Mouse (Mus musculus) left cerebral cortex, postnatal 4 days (tissue): Measurements from ENCODE around the gene Ly6g6c. TPM values are rescaled to one million over a fixed set of nuclear protein-coding genes. Genes with fewer than 3 reads are reported as not detected.
"Not testable (repeated sequence)": the region's sequence is repeated elsewhere in the genome, so short reads cannot be mapped to it uniquely, and the experiment has no call there.

ENCODE experiments used
- DNase-seq: peaks from one replicate; pipeline ENCODE4 v3.0.0-alpha.2; 2022
- intact Hi-C: fragments of 180-260 bp; cut with DNase I; formaldehyde crosslinking; loops from one replicate; pipeline ENCODE4 v1.15.1; 2025
- total RNA-seq, 2 experiments: library from RNA; stranded (reverse); gene quantifications; 2 replicates each; pipeline ENCODE4 v1.2.3; 2021

Gene Ly6g6c
- total RNA-seq, 2 experiments from 2014 or later = not detected

DNA sequence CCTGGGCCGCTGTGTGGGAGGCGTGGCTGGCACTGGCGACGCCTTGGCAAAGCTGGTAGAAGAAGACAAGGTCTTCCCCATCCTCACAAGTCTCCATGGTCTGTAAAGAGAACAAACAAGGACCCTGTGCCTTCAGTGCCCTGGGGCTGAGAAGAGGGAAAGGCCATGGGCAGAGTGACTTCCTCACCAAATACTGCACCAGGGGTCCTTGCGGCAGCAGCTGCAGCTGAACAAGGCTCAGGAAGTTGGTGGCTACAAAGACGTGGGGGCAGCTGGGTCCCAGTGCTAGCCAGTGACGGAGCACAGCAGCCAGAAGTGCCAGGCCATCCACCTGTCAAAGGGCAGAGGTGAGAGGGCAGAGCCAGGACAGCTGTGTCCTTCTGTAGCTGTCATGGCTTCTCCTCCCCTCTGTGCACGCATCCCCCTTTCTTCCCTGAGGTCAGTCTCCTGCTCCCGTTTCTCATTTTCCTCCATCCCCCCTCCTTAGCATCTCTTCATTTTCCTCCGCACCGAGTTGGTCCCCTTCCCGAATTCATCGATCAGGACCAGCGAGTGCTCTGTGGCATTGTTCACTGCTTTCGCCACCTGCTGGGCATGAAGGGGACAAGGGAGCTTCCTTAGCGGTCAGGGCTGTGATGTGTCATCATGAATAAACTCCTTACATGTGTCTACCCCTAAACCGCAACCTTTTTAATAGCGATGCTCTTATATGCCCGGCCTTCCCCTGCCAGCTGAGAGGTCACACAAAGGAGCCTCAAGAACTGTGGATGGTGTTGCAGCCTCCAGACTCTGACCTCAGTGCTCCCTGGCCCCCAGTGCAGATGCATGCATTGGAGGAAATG lies 35.3 kb upstream of the Ly6g6c start:
- intact Hi-C loops = no loop called here
- DNase-seq = no peak

DNA sequence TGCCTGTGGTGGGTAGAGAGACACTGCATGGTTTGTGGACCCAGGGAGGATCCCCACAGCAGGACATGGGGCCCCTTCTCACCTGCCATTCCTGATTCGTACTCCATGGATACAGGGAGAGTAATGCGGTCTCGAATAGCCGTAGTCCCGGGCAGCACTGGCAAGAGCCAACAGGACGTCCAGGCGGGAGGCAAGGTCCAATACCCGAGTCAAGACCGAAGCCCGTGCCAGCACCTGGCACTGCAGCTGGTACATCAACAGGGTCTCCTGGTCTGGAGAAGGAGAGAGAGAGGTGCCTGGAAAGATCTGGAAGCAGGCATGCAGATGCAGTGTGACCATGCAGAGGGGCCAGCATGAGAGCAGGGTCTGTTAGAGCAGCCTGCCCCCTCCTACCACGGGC lies 33.9 kb upstream of the Ly6g6c start:
- intact Hi-C loops = no loop called here
- no peak for DNase-seq

- no peak for DNase-seq
- intact Hi-C loops = no loop called here
Observed at GRCm38 (mm10) chr17:35031880-35032279, 33.3 kb upstream of the Ly6g6c start.

- DNase-seq = no peak
- intact Hi-C loops = no loop called here
Observed at GRCm38 (mm10) chr17:35032323-35032870, 32.8 kb upstream of the Ly6g6c start.

DNA sequence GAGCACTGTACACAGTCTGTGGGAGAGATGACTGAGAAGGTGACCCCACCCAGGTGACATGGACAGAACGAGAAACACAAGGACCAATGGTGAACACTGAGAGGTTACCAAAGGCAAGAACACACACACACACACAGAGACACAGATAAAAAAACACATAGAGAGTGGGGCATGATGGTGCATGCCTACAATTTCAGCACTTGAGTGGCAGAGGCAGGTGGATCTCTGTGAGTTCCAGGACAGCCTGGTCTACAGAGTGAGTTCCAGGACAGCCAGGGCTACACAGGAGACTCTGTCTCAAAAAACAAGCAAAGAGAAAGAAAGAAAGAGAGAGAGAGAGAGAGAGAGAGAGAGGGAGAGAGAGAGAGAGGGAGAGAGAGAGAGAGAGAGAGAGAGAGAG lies 31.5 kb upstream of the Ly6g6c start:
- intact Hi-C loops, DNase-seq: not testable (repeated sequence)

DNA sequence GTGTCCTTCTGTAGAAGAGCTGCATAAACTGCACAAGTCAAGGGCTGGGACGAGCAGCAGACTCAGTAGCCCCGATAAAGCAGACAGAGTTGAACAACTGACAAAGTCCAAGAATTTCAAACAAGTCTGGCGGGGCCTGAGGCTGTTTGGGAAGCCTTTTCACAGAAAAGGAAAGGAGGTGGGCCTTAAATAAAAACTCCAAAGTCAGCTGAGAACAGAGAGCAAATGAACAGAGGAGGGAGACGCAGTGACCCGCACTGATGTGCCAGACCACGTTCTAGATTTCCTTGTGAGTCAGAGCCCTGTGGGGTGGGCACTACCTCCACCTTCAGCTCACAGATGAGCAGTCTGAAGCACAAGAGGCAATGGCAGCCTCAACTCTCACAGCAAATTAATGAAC lies 30.3 kb upstream of the Ly6g6c start:
- intact Hi-C loops = no loop called here
- no peak for DNase-seq

DNA sequence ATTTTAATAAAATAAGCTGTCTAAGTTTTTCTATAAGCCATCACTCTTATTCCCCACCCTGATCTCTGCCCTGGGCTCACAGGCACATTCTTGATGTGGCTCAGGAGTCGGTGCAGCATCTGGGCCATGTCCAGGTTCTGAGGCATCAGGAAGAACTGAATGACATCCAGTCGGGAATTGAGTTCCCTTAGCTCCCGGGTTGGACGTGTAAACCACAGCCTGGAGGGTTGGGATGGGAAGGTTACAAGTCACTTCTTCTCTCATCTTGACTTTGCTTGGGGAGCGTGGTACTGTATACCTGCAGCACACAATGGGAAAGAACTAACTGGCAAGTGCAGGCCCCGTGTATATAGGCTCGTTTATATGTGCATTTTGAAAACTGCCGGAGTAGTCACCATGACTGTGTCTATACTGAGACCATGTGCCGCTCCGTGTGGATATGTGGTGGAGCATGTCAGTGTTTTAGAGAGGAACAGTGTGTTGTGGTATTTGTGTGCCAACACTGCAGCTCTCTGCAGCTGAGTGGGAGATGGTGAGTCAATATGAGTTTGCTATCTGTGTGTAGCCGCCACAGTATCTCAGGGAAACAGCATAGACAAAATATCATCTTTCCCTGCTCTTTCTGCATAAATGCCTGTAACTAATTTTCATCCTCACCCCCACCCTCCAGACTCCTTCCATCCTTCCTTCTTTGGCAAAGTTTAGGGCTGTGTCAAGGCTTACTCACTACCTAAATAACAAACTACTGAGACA lies 25.9 kb upstream of the Ly6g6c start:
- no peak for DNase-seq

GRCm38 (mm10) chr17:35043794-35044193 lies 21.4 kb upstream of the Ly6g6c start:
- DNase-seq = no peak
- intact Hi-C loops = no loop called here

More for the DNA sequence above, 25.9 kb upstream of the Ly6g6c start:
- intact Hi-C loops = no loop called here

DNA sequence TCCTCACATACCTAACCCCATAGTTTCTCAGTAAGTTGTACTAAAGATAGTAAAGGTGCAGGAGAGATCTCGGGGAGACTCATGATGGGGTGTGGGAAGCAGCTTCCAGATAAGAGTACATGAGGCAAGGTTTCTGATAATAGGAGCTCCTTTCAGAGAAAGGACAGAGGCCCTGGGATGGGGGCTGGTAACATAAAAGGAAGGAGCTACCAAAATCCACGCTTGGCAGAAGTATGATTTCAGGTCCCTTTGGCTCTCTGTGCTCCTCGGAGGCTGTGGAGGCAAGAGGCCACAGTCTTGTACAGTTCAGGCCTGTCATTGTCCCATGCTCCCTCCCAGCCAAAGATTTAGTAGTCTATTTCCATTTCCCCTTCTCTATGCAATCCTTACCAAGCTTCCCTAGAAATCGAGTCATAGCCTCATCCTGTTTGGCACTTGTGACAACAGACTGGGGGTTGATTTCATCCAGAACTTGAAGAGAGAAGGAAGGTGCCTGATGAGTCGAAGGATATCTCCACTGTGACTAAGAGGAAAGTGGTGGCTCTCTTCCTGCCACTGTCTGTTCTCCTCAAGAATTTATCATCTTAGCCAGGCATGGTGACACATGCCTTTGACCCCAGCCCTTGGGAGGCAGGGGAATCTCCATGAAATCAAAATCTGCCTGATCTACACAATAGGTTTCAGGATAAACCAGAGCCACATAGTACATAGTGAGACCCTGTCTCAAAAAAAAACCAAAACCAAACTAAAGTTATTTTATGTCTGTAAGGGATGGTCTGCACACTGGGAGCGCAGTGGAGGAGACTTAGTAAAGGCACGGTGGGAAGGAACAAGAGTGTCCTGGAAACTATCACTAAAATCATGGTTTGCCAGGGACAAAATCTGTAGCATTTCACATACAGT lies 20.0 kb upstream of the Ly6g6c start:
- no peak for DNase-seq
- intact Hi-C loops = no loop called here

GRCm38 (mm10) chr17:35045807-35046680 lies 19.1 kb upstream of the Ly6g6c start:
- intact Hi-C loops = no loop called here
- DNase-seq = no peak

DNA sequence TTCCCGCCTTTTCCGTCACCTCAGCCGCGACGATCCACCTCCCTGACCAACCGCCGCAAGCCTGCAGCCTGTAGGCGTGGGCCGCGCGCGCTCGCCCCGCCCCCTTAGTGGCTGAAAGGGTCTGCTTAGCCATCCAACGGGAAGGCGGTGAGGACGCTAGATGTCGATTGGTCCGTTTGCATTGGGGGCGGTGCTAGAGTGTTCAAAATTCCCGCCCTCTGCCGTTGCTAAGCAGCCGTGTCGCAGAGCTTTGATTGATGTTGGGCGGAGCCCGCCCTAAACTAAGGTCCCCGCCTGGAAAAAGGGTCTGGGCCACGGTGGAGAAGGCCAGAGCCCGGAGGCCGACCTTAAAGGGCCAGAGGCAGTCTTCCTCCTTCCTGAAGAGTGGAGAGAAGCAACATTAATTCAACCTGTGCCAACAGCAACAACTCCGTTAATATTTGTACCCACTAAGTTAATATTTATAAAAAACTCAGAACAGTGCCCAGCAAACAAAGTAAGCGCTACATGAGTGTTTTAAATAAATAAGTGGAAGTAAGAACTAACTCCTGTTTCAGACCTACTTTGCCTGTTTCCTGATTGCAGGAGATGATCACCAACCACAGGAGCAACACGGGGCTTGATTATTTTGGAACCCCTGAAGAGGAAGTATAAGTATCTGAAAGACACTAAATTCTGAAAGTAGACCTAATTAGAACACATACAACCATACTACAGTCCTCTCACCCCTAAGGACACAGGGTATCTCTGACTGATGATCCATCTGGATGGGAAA lies 18.3 kb upstream of the Ly6g6c start, which contains the start of gene Msh5:
Msh5 (minus strand) TSS at position 65 of the 775 bp plus-strand sequence.
- intact Hi-C loops = no loop called here
- peak; percentile 99 for DNase-seq

- DNase-seq = no peak
- intact Hi-C loops = no loop called here
Observed at GRCm38 (mm10) chr17:35047688-35048087, 17.5 kb upstream of the Ly6g6c start.

GRCm38 (mm10) chr17:35048149-35048931 lies 16.8 kb upstream of the Ly6g6c start:
- DNase-seq = no peak
- intact Hi-C loops = no loop called here

GRCm38 (mm10) chr17:35048932-35049440 lies 16.2 kb upstream of the Ly6g6c start:
- intact Hi-C loops = no loop called here
- DNase-seq = no peak

- peak; percentile 76 for DNase-seq
- intact Hi-C loops = no loop called here
Observed at GRCm38 (mm10) chr17:35049561-35050016, 15.6 kb upstream of the Ly6g6c start, which contains the start of gene Clic1. TSS of gene Clic1 (plus strand) at chr17:35049966.

- DNase-seq = peak; percentile 61
- intact Hi-C loops = no loop called here
Observed at GRCm38 (mm10) chr17:35050126-35050750, 14.9 kb upstream of the Ly6g6c start.
